Mouse (Mus musculus): ENCODE data around the gene Lhb.

DNA sequence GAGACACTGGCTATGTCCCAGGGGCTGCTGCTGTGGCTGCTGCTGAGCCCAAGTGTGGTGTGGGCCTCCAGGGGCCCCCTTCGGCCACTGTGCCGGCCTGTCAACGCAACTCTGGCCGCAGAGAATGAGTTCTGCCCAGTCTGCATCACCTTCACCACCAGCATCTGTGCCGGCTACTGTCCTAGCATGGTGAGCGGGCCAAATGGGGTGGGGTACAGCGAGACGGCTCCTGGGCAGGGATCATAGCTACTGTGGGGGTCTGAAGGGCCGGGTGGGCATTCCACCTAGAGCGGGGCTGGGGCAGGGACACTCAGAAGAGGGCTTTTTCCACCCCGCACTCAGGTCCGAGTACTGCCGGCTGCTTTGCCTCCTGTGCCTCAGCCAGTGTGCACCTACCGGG, 574 bp downstream of the Lhb start:
- TF ChIP-seq EP300 (optimal IDR thresholded peaks at IDR 0.05) (no peak), CTCF (IDR thresholded peaks at IDR 0.05; ENCODE audit: low read depth) (no peak)
